Mouse (Mus musculus) regulatory T cell (primary cell): ENCODE measurements around the gene Kcns1.
"Not testable (repeated sequence)": the region's sequence is repeated elsewhere in the genome, so short reads cannot be mapped to it uniquely, and the experiment has no call there.

Experiments
- in situ Hi-C: fragments of 300-600 bp; cut with MboI, MseI; formaldehyde crosslinking; loops from one replicate; pipeline ENCODE4 v1.15.1; 2025; ENCODE audit warnings: high pct_unique_total_duplicates

Gene Kcns1

GRCm38 (mm10) chr2:164170902-164171301, at the start of gene Kcns1:
Gene Kcns1 (minus strand): TSS chr2:164171113.
- in situ Hi-C loops, result no loop called here

GRCm38 (mm10) chr2:164219295-164219694, 48.4 kb upstream of the Kcns1 start:
- in situ Hi-C loops, result no loop called here

DNA sequence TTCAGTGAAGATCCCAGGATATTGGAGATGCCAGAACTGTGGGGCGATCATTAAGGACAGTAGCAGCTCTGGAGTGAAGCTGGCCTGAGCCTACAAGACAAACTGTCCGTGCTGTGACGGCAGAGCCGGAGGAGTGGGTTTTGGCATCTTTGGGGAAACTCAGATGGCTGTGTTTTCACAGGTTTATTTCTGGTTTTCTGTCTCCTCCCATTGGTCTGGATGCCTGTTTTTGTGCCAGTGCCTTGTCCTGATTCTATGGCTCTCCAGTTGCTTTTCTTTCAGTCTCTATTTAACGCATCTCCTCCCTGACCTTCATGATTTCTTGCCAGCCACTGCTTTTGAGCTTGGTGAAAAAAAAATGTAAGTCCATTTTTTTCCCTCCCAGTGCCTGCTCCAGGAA, 41.8 kb upstream of the Kcns1 start:
- in situ Hi-C loops, result no loop called here

- in situ Hi-C loops, result no loop called here
Measured at GRCm38 (mm10) chr2:164210892-164211291, 40.0 kb upstream of the Kcns1 start.

- in situ Hi-C loops, result no loop called here
Measured at GRCm38 (mm10) chr2:164206676-164207075, 35.8 kb upstream of the Kcns1 start.

- in situ Hi-C loops, result not testable (repeated sequence)
Measured at GRCm38 (mm10) chr2:164206011-164206410, 35.1 kb upstream of the Kcns1 start.

DNA sequence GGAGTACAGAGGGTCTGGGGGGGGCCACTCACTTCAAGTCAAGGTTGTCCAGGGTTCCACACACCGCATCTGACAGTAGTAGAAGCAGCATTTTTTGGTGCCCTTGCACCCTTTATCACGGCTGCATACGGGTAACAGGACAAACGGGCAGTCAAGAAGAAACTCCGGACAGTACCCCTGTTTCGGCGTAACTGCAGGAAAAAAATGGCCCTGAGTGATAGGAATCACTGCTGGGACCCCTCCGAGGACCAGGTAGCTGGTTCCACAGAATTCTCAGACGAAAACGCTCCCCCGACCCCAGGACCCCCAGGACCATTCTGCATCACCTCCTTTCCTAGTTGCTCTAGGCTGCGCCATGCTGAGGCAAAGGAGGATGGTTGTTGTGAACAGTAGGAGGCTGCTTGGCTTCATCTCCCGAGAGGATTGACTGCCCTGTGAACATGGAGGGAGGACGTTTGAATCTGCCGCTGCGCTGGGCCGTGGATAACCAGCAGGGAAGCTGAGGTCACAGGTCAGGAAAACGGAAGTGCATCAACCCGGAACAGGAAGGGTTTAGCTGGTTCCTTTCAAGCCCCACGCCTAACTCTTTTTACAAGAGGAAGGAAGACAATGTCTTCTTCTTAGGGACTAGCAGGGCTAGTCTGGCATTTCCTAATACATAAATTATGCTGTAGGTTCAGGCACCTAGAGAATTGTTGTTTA, 28.9 kb upstream of the Kcns1 start, which contains the start of gene Wfdc15a:
Gene Wfdc15a, minus strand, starts transcription at position 505 of the 702 bp plus-strand sequence.
- in situ Hi-C loops, result no loop called here

DNA sequence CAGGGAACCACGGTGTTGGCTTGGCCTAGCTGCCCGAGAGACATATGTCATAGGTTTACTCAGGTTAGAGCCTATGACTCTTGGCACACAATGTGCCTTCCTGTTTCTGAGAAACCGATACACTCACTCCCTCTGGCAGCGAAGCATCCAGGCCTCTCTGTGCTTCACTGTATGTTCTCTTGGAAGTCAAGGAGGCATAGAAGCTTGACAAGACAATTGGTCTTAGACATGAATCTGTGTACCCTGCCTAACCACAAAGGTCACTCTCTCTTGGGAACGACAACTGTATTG, 25.7 kb upstream of the Kcns1 start:
- in situ Hi-C loops, result no loop called here

GRCm38 (mm10) chr2:164195971-164196699, 25.2 kb upstream of the Kcns1 start:
- in situ Hi-C loops, result no loop called here

DNA sequence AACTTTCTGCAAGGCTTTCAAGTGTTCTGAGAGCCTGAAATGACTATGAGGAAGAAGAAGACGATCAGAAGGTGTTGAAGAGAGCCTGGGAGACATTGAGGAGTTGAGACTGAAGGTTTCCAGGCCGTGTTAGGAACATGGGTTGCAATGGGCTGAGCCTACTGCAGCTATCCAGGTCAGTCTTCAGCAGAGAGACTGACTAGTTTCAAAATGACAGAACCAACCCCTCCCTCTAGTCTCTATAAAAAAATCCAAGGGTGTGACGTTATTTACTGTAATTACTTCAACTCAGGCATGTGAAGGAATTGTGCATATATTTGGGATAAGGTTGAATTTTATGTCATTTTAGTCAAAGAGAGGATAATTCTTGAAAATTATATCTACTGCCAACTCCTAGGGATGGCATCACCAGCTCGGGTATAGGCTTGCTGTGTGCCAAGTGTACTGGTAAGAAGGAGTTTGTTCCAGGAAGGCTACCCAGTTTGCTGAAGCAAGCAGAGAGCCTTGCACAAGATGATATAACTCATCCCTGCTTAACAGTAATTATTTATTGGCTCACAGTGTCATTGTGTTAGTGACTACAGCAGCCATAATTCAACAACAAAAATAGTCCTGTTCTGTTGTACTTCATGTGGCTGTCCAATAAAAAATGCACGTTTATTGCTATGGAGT, 24.2 kb upstream of the Kcns1 start:
- in situ Hi-C loops, result no loop called here

GRCm38 (mm10) chr2:164192279-164192678, 21.4 kb upstream of the Kcns1 start:
- in situ Hi-C loops, result no loop called here

DNA sequence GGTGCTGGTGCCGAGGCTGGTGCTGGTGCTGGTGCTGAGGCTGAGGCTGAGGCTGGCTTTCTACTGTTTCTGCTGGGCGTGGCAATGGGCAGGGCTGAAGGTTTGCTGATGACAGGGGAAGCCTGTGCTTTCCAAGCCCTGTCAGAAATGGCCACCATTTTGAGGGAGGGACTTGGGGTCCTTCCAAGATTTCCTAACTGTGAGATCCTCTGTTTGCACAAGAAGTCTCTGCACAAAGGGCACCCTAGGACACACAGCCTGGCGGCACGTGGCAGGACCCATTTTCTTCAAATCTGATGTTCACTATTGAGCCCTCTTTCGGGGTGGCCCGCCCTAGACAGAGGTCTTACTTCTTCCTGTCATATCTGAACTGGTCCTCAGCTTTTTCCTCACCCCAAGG, 19.7 kb upstream of the Kcns1 start, which contains the start of gene Wfdc12:
Gene Wfdc12, minus strand, starts transcription at position 33 of the 400 bp plus-strand sequence.
- in situ Hi-C loops, result no loop called here

DNA sequence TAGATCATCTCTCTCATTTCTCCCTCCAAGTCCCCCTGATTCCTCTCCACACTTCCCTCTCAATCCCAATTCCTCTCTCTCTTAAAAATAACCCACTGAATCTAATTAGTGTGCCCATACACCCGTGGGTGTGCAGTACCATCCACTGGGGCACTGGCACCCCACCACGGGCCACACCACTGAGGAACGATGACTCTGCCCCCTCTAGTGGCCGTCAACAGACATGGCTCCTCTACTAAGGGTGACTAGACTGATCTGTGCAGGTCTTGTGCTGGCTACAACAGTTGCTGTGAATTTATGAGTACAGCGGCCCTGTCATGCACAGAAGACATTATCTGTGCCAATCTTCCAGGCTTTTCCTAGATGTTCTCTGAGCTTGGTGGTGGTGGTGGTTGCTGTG, 17.8 kb upstream of the Kcns1 start:
- in situ Hi-C loops, result loop anchor here (10.0 kb wide), 1 partner anchor 84 kb away; no protein-coding TSS in a partner anchor

GRCm38 (mm10) chr2:164184145-164184719, 13.3 kb upstream of the Kcns1 start:
- in situ Hi-C loops, result loop anchor here (10.0 kb wide), 1 partner anchor 79 kb away; no protein-coding TSS in a partner anchor

GRCm38 (mm10) chr2:164183340-164183739, 12.4 kb upstream of the Kcns1 start:
- in situ Hi-C loops, result loop anchor here (10.0 kb wide), 1 partner anchor 79 kb away; no protein-coding TSS in a partner anchor

- in situ Hi-C loops, result loop anchor here (10.0 kb wide), 1 partner anchor 78 kb away; no protein-coding TSS in a partner anchor
Measured at GRCm38 (mm10) chr2:164182692-164183255, 11.9 kb upstream of the Kcns1 start, which contains the start of gene Wfdc5. Gene Wfdc5 (minus strand): TSS chr2:164182742.

DNA sequence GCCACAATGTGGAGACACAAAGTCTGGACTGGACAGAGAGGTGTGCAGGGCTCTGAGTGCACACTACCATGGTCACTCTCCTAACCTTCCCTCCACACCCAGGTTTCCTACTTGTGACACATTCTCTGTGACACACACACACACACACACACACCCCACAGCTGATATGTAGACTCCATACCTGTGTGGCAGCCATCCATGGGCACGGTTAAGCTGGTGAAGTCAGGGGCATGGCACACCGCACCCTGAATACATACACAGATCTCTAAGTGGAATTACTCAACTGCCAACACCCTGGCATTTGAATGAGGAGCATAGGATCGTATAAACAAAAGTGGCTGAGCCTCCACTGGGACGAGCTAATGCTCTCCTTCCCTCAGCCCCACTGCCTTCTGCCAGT, 9.9 kb upstream of the Kcns1 start:
- in situ Hi-C loops, result loop anchor here (10.0 kb wide), 1 partner anchor 76 kb away; no protein-coding TSS in a partner anchor

- in situ Hi-C loops, result loop anchor here (10.0 kb wide), 1 partner anchor 75 kb away; no protein-coding TSS in a partner anchor
Measured at GRCm38 (mm10) chr2:164180124-164180523, 9.2 kb upstream of the Kcns1 start.

GRCm38 (mm10) chr2:164177831-164178230, 6.9 kb upstream of the Kcns1 start:
- in situ Hi-C loops, result no loop called here

- in situ Hi-C loops, result no loop called here
Measured at GRCm38 (mm10) chr2:164175850-164176249, 4.9 kb upstream of the Kcns1 start.

- in situ Hi-C loops, result no loop called here
Measured at GRCm38 (mm10) chr2:164174649-164175395, 3.9 kb upstream of the Kcns1 start.
